Mouse (Mus musculus) forebrain, embryonic 13.5 days (tissue): ENCODE measurements around the gene Cdc73. TPM values are rescaled to one million over a fixed set of nuclear protein-coding genes. Genes with fewer than 3 reads are reported as not detected.

Source experiments
- ATAC-seq: fragments of 200-750 bp; cut with Nextera tagmentation; 2 replicates; pipeline ENCODE4 v1.8.0; 2017
- H3K27ac ChIP-seq: fragments of 300-500 bp; sonication (generic); 2 replicates; pipeline ENCODE4 v1.5.1; 2015; ENCODE audit warnings: inconsistent platforms, mild to moderate bottlenecking, moderate library complexity
- H3K27me3 ChIP-seq: fragments of 300-500 bp; sonication (generic); 2 replicates; pipeline ENCODE4 v1.6.1; 2015; ENCODE audit warnings: mild to moderate bottlenecking, inconsistent platforms
- H3K36me3 ChIP-seq: fragments of 300-500 bp; sonication (generic); 2 replicates; pipeline ENCODE4 v1.6.1; 2015; ENCODE audit warnings: mild to moderate bottlenecking, inconsistent platforms; ENCODE audit not compliant: poor library complexity, severe bottlenecking
- H3K4me1 ChIP-seq: fragments of 300-500 bp; sonication (generic); 2 replicates; pipeline ENCODE4 v1.6.1; 2015; ENCODE audit warnings: inconsistent platforms
- H3K4me2 ChIP-seq: fragments of 300-500 bp; sonication (generic); 2 replicates; pipeline ENCODE4 v1.6.1; 2015; ENCODE audit warnings: inconsistent platforms, mild to moderate bottlenecking, moderate library complexity
- H3K4me3 ChIP-seq: fragments of 300-500 bp; sonication (generic); 2 replicates; pipeline ENCODE4 v1.5.1; 2015; ENCODE audit warnings: mild to moderate bottlenecking, inconsistent platforms
- H3K9ac ChIP-seq: fragments of 300-500 bp; sonication (generic); 2 replicates; pipeline ENCODE4 v1.6.1; 2015; ENCODE audit warnings: mild to moderate bottlenecking, inconsistent platforms
- H3K9me3 ChIP-seq: fragments of 300-500 bp; sonication (generic); replicated peaks from 2 replicates; pipeline ENCODE4 v1.6.1; 2016; ENCODE audit warnings: inconsistent platforms
- WGBS: fragments of 180-500 bp; shearing (Covaris S2); methylation state at CpG from one replicate; pipeline ENCODE4 v1.1.7; 2015; 5-methylcytosine and 5-hydroxymethylcytosine counted together
- polyA plus RNA-seq: library from polyadenylated mRNA; unstranded; fragments of >200 nt; fragmentation: Nextera tagmentation; extraction: Ambion mirVana; gene quantifications from 2 replicates; pipeline ENCODE4 v1.2.1, GENCODE M21; 2015

Cdc73 gene
- 24.0 and 30.6 TPM in 2 replicates for polyA plus RNA-seq

- under 1% methylated on average over 51 of the region's 74 CpGs for WGBS
- Histone ChIP-seq H3K4me1 (peaks cover 26% of the 10 kb centered on the region), H3K36me3 (peaks cover 7% of the 10 kb centered on the region), H3K27me3 (no peaks in the 10 kb centered on the region), H3K27ac (peak within 1 kb of the TSS; percentile 91), H3K4me2 (peak within 1 kb of the TSS; percentile 76), H3K9me3 (no peaks in the 10 kb centered on the region), H3K4me3 (peak within 1 kb of the TSS; percentile 88), H3K9ac (peak within 1 kb of the TSS; percentile 87)
- peak; percentile 99 for ATAC-seq
Measured at GRCm38 (mm10) chr1:143702741-143703262, at the start of gene Cdc73. Gene Cdc73 (minus strand): TSS chr1:143702893.

- Histone ChIP-seq H3K27me3 (no peaks in the 10 kb centered on the region), H3K27ac (no peak overlapping the region), H3K4me1 (peaks cover 18% of the 10 kb centered on the region), H3K9me3 (no peaks in the 10 kb centered on the region), H3K9ac (no peak overlapping the region), H3K4me2 (no peak overlapping the region), H3K4me3 (no peak overlapping the region), H3K36me3 (peaks cover 69% of the 10 kb centered on the region)
- ATAC-seq, result no peak
- WGBS, result 87% methylated on average over 10 of the region's 10 CpGs
Measured at GRCm38 (mm10) chr1:143745871-143746270, 43.2 kb upstream of the Cdc73 start.

GRCm38 (mm10) chr1:143742186-143742585, 39.5 kb upstream of the Cdc73 start:
- Histone ChIP-seq H3K27ac (peak overlapping the region; percentile 66), H3K4me2 (peak overlapping the region; percentile 36), H3K36me3 (peaks cover 47% of the 10 kb centered on the region), H3K4me3 (no peak overlapping the region), H3K27me3 (no peaks in the 10 kb centered on the region), H3K9ac (0 out of 2 replicates have a peak overlapping the region, but pooled peaks have one; percentile 34), H3K9me3 (no peaks in the 10 kb centered on the region), H3K4me1 (peaks cover 29% of the 10 kb centered on the region)
- WGBS, result 5% methylated on average over 6 of the region's 6 CpGs
- peak; percentile 31; the same call in 1 of the 2 replicates for ATAC-seq

- H3K9me3 ChIP-seq, result no peaks in the 10 kb centered on the region
- H3K9ac ChIP-seq, result no peak overlapping the region
- no peak overlapping the region for H3K4me2 ChIP-seq
- no peak overlapping the region for H3K27ac ChIP-seq
- WGBS, result 65% methylated on average over 5 of the region's 5 CpGs
- no peak for ATAC-seq
- no peaks in the 10 kb centered on the region for H3K27me3 ChIP-seq
- peaks cover 39% of the 10 kb centered on the region for H3K36me3 ChIP-seq
- no peak overlapping the region for H3K4me3 ChIP-seq
- peaks cover 29% of the 10 kb centered on the region for H3K4me1 ChIP-seq
Measured at GRCm38 (mm10) chr1:143741331-143741730, 38.6 kb upstream of the Cdc73 start.

- H3K9me3 ChIP-seq, result no peaks in the 10 kb centered on the region
- H3K9ac ChIP-seq, result no peak overlapping the region
- H3K27ac ChIP-seq, result no peak overlapping the region
- peaks cover 29% of the 10 kb centered on the region for H3K4me1 ChIP-seq
- 79% methylated on average over 8 of the region's 10 CpGs for whole genome bisulfite sequencing
- H3K36me3 ChIP-seq, result peaks cover 31% of the 10 kb centered on the region
- H3K27me3 ChIP-seq, result no peaks in the 10 kb centered on the region
- no peak overlapping the region for H3K4me3 ChIP-seq
- ATAC-seq, result no peak
- H3K4me2 ChIP-seq, result peak overlapping the region; percentile 76
Measured at GRCm38 (mm10) chr1:143740581-143740980, 37.9 kb upstream of the Cdc73 start.

GRCm38 (mm10) chr1:143739361-143740350, 37.0 kb upstream of the Cdc73 start:
- Histone ChIP-seq H3K9me3 (no peaks in the 10 kb centered on the region), H3K4me2 (peak overlapping the region; percentile 76), H3K4me1 (peaks cover 29% of the 10 kb centered on the region), H3K27me3 (no peaks in the 10 kb centered on the region), H3K9ac (peak overlapping the region; percentile 80), H3K36me3 (peaks cover 22% of the 10 kb centered on the region), H3K4me3 (peak overlapping the region; percentile 71), H3K27ac (peak overlapping the region; percentile 88)
- peak; percentile 90 for ATAC-seq
- WGBS, result 2% methylated on average over 53 of the region's 71 CpGs

GRCm38 (mm10) chr1:143738811-143739210, 36.1 kb upstream of the Cdc73 start:
- Histone ChIP-seq H3K27me3 (no peaks in the 10 kb centered on the region), H3K4me3 (peak overlapping the region; percentile 71), H3K4me2 (peak overlapping the region; percentile 76), H3K27ac (no peak overlapping the region), H3K9me3 (no peaks in the 10 kb centered on the region), H3K36me3 (peaks cover 13% of the 10 kb centered on the region), H3K4me1 (peaks cover 29% of the 10 kb centered on the region), H3K9ac (peak overlapping the region; percentile 80)
- WGBS, result 28% methylated on average over 11 of the region's 11 CpGs
- peak; percentile 4; the same call in 1 of the 2 replicates for ATAC-seq

- 73% methylated on average over 5 of the region's 5 CpGs for WGBS
- no peaks in the 10 kb centered on the region for H3K36me3 ChIP-seq
- H3K4me3 ChIP-seq, result no peak overlapping the region
- H3K4me2 ChIP-seq, result no peak overlapping the region
- ATAC-seq, result no peak
- no peak overlapping the region for H3K9ac ChIP-seq
- H3K4me1 ChIP-seq, result no peaks in the 10 kb centered on the region
- no peak overlapping the region for H3K27ac ChIP-seq
- H3K27me3 ChIP-seq, result no peaks in the 10 kb centered on the region
- no peaks in the 10 kb centered on the region for H3K9me3 ChIP-seq
Measured at GRCm38 (mm10) chr1:143733914-143734410, 31.3 kb upstream of the Cdc73 start.

GRCm38 (mm10) chr1:143731691-143732090, 29.0 kb upstream of the Cdc73 start:
- H3K4me1 ChIP-seq, result no peaks in the 10 kb centered on the region
- no peaks in the 10 kb centered on the region for H3K9me3 ChIP-seq
- H3K27ac ChIP-seq, result no peak overlapping the region
- H3K4me2 ChIP-seq, result no peak overlapping the region
- no peak overlapping the region for H3K4me3 ChIP-seq
- no peak overlapping the region for H3K9ac ChIP-seq
- 42% methylated on average over 4 of the region's 4 CpGs for WGBS
- no peaks in the 10 kb centered on the region for H3K36me3 ChIP-seq
- ATAC-seq, result no peak
- H3K27me3 ChIP-seq, result no peaks in the 10 kb centered on the region

- H3K9me3 ChIP-seq, result no peaks in the 10 kb centered on the region
- WGBS, result 75% methylated on average over 2 of the region's 2 CpGs
- ATAC-seq, result no peak
Measured at GRCm38 (mm10) chr1:143730899-143731298, 28.2 kb upstream of the Cdc73 start.

GRCm38 (mm10) chr1:143727701-143728445, 25.2 kb upstream of the Cdc73 start:
- no peaks in the 10 kb centered on the region for H3K9me3 ChIP-seq
- H3K36me3 ChIP-seq, result no peaks in the 10 kb centered on the region
- H3K27ac ChIP-seq, result no peak overlapping the region
- H3K4me2 ChIP-seq, result no peak overlapping the region
- no peak overlapping the region for H3K4me3 ChIP-seq
- no peaks in the 10 kb centered on the region for H3K4me1 ChIP-seq
- H3K9ac ChIP-seq, result no peak overlapping the region
- WGBS, result 90% methylated on average over 9 of the region's 9 CpGs
- no peaks in the 10 kb centered on the region for H3K27me3 ChIP-seq
- ATAC-seq, result no peak

More at GRCm38 (mm10) chr1:143730899-143731298, 28.2 kb upstream of the Cdc73 start:
- Histone ChIP-seq H3K27me3 (no peaks in the 10 kb centered on the region), H3K4me3 (no peak overlapping the region), H3K27ac (no peak overlapping the region), H3K36me3 (no peaks in the 10 kb centered on the region), H3K9ac (no peak overlapping the region), H3K4me2 (no peak overlapping the region), H3K4me1 (no peaks in the 10 kb centered on the region)
